Mouse (Mus musculus): ENCODE measurements around the gene Hmgn2. TPM values are rescaled to one million over a fixed set of nuclear protein-coding genes. Genes with fewer than 3 reads are reported as not detected.
"Not testable (repeated sequence)": the region's sequence is repeated elsewhere in the genome, so short reads cannot be mapped to it uniquely, and the experiment has no call there.

The Hmgn2 gene
- total and polyA plus RNA-seq, 3 experiments = 148 to 595 (median 313) TPM

GRCm38 (mm10) chr4:134002246-134002645 is 33.8 kb upstream of the Hmgn2 start:
- TF ChIP-seq TAL1 (conservative IDR thresholded peaks at IDR 0.05; ENCODE audit: low read depth, low read length) = no peak
- TF ChIP-seq POLR2AphosphoS5 (IDR thresholded peaks at IDR 0.05; ENCODE audit: insufficient replicate concordance, low read depth, low read length) = no peak
- no peak for TF ChIP-seq CTCF (IDR thresholded peaks at IDR 0.05; ENCODE audit: low read depth, low read length)
- TF ChIP-seq GATA2 (IDR thresholded peaks at IDR 0.05; ENCODE audit: borderline replicate concordance, low read depth, low read length) = no peak
- no peak for TF ChIP-seq GATA1 (IDR thresholded peaks at IDR 0.05; ENCODE audit: borderline replicate concordance, low read length)
- Histone ChIP-seq H3K9me3 (replicated peaks) (no peaks in the 10 kb centered on the region), H3K4me3 (ENCODE audit: low read depth, low read length) (no peak overlapping the region), H3K27me3 (ENCODE audit: insufficient read depth, low read length) (peaks cover 14% of the 10 kb centered on the region), H3K36me3 (replicated peaks) (peaks cover 20% of the 10 kb centered on the region), H3K4me1 (ENCODE audit: insufficient read depth, low read depth, low read length) (peaks cover 16% of the 10 kb centered on the region)
- DNase-seq (ENCODE audit: low spot score) = no peak
- no peak for ATAC-seq (ENCODE audit: extremely low read depth, insufficient number of reproducible peaks, low FRiP score, poor library complexity, severe bottlenecking)

- ATAC-seq (ENCODE audit: extremely low read depth, insufficient number of reproducible peaks, low FRiP score, poor library complexity, severe bottlenecking) (no peak), DNase-seq (ENCODE audit: low spot score) (no peak)
- H3K4me3 ChIP-seq (ENCODE audit: low read depth, low read length) = no peak overlapping the region
- H3K36me3 ChIP-seq (replicated peaks) = peaks cover 25% of the 10 kb centered on the region
- no peaks in the 10 kb centered on the region for H3K9me3 ChIP-seq (replicated peaks)
- TF ChIP-seq GATA2 (IDR thresholded peaks at IDR 0.05; ENCODE audit: borderline replicate concordance, low read depth, low read length) (no peak), GATA1 (IDR thresholded peaks at IDR 0.05; ENCODE audit: borderline replicate concordance, low read length) (no peak), CTCF (IDR thresholded peaks at IDR 0.05; ENCODE audit: low read depth, low read length) (no peak), POLR2AphosphoS5 (IDR thresholded peaks at IDR 0.05; ENCODE audit: insufficient replicate concordance, low read depth, low read length) (no peak), TAL1 (conservative IDR thresholded peaks at IDR 0.05; ENCODE audit: low read depth, low read length) (no peak)
- H3K4me1 ChIP-seq (ENCODE audit: insufficient read depth, low read depth, low read length) = peaks cover 16% of the 10 kb centered on the region
- peaks cover 14% of the 10 kb centered on the region for H3K27me3 ChIP-seq (ENCODE audit: insufficient read depth, low read length)
These were observed 33.3 kb upstream of the Hmgn2 start for GRCm38 (mm10) chr4:134001710-134002109.

GRCm38 (mm10) chr4:134000466-134001438 is 32.3 kb upstream of the Hmgn2 start, which contains the start of gene Dhdds:
TSS of gene Dhdds (minus strand) at chr4:134000918.
- peaks cover 13% of the 10 kb centered on the region for H3K4me1 ChIP-seq (ENCODE audit: insufficient read depth, low read depth, low read length)
- H3K27me3 ChIP-seq (ENCODE audit: insufficient read depth, low read length) = peaks cover 10% of the 10 kb centered on the region
- peak; percentile 84 for DNase-seq (ENCODE audit: low spot score)
- H3K36me3 ChIP-seq (replicated peaks) = peaks cover 34% of the 10 kb centered on the region
- TF ChIP-seq GATA1 (IDR thresholded peaks at IDR 0.05; ENCODE audit: borderline replicate concordance, low read length) (no peak), POLR2AphosphoS5 (IDR thresholded peaks at IDR 0.05; ENCODE audit: insufficient replicate concordance, low read depth, low read length) (no peak), CTCF (IDR thresholded peaks at IDR 0.05; ENCODE audit: low read depth, low read length) (no peak), GATA2 (IDR thresholded peaks at IDR 0.05; ENCODE audit: borderline replicate concordance, low read depth, low read length) (no peak), TAL1 (conservative IDR thresholded peaks at IDR 0.05; ENCODE audit: low read depth, low read length) (no peak)
- no peaks in the 10 kb centered on the region for H3K9me3 ChIP-seq (replicated peaks)
- peak within 1 kb of the TSS; percentile 77 for H3K4me3 ChIP-seq (ENCODE audit: low read depth, low read length)
- ATAC-seq (ENCODE audit: extremely low read depth, insufficient number of reproducible peaks, low FRiP score, poor library complexity, severe bottlenecking) = peak; percentile 95

GRCm38 (mm10) chr4:133994697-133995096 is 26.2 kb upstream of the Hmgn2 start:
- Histone ChIP-seq H3K4me3 (ENCODE audit: low read depth, low read length) (no peak overlapping the region), H3K36me3 (replicated peaks) (peaks cover 92% of the 10 kb centered on the region), H3K9me3 (replicated peaks) (no peaks in the 10 kb centered on the region), H3K4me1 (ENCODE audit: insufficient read depth, low read depth, low read length) (peaks cover 3% of the 10 kb centered on the region), H3K27me3 (ENCODE audit: insufficient read depth, low read length) (no peaks in the 10 kb centered on the region)
- DNase-seq (ENCODE audit: low spot score) (no peak), ATAC-seq (ENCODE audit: extremely low read depth, insufficient number of reproducible peaks, low FRiP score, poor library complexity, severe bottlenecking) (no peak)
- TF ChIP-seq CTCF (IDR thresholded peaks at IDR 0.05; ENCODE audit: low read depth, low read length) = no peak
- TF ChIP-seq GATA1 (IDR thresholded peaks at IDR 0.05; ENCODE audit: borderline replicate concordance, low read length) = no peak
- TF ChIP-seq GATA2 (IDR thresholded peaks at IDR 0.05; ENCODE audit: borderline replicate concordance, low read depth, low read length) = no peak
- no peak for TF ChIP-seq TAL1 (conservative IDR thresholded peaks at IDR 0.05; ENCODE audit: low read depth, low read length)
- no peak for TF ChIP-seq POLR2AphosphoS5 (IDR thresholded peaks at IDR 0.05; ENCODE audit: insufficient replicate concordance, low read depth, low read length)

- no peak for DNase-seq (ENCODE audit: low spot score)
- Histone ChIP-seq H3K9me3 (replicated peaks) (no peaks in the 10 kb centered on the region), H3K4me3 (ENCODE audit: low read depth, low read length) (no peak overlapping the region), H3K4me1 (ENCODE audit: insufficient read depth, low read depth, low read length) (peaks cover 4% of the 10 kb centered on the region; the same call in 1 of the 2 replicates), H3K36me3 (replicated peaks) (peaks cover 89% of the 10 kb centered on the region), H3K27me3 (ENCODE audit: insufficient read depth, low read length) (no peaks in the 10 kb centered on the region)
- no peak for ATAC-seq (ENCODE audit: extremely low read depth, insufficient number of reproducible peaks, low FRiP score, poor library complexity, severe bottlenecking)
- no peak for TF ChIP-seq GATA1 (IDR thresholded peaks at IDR 0.05; ENCODE audit: borderline replicate concordance, low read length)
These were observed 22.7 kb upstream of the Hmgn2 start for GRCm38 (mm10) chr4:133991087-133991660.

- Histone ChIP-seq H3K36me3 (replicated peaks) (peaks cover 81% of the 10 kb centered on the region), H3K4me3 (ENCODE audit: low read depth, low read length) (no peak overlapping the region), H3K4me1 (ENCODE audit: insufficient read depth, low read depth, low read length) (peaks cover 14% of the 10 kb centered on the region), H3K9me3 (replicated peaks) (no peaks in the 10 kb centered on the region), H3K27me3 (ENCODE audit: insufficient read depth, low read length) (no peaks in the 10 kb centered on the region)
- TF ChIP-seq TAL1 (conservative IDR thresholded peaks at IDR 0.05; ENCODE audit: low read depth, low read length) = no peak
- no peak for TF ChIP-seq GATA1 (IDR thresholded peaks at IDR 0.05; ENCODE audit: borderline replicate concordance, low read length)
- no peak for TF ChIP-seq POLR2AphosphoS5 (IDR thresholded peaks at IDR 0.05; ENCODE audit: insufficient replicate concordance, low read depth, low read length)
- TF ChIP-seq CTCF (IDR thresholded peaks at IDR 0.05; ENCODE audit: low read depth, low read length) = no peak
- no peak for TF ChIP-seq GATA2 (IDR thresholded peaks at IDR 0.05; ENCODE audit: borderline replicate concordance, low read depth, low read length)
- ATAC-seq (ENCODE audit: extremely low read depth, insufficient number of reproducible peaks, low FRiP score, poor library complexity, severe bottlenecking) = no peak
- DNase-seq (ENCODE audit: low spot score) = no peak
These were observed 21.6 kb upstream of the Hmgn2 start for GRCm38 (mm10) chr4:133990035-133990434.

GRCm38 (mm10) chr4:133988289-133988688 is 19.8 kb upstream of the Hmgn2 start:
- Histone ChIP-seq H3K36me3 (replicated peaks) (peaks cover 69% of the 10 kb centered on the region), H3K4me1 (ENCODE audit: insufficient read depth, low read depth, low read length) (peaks cover 24% of the 10 kb centered on the region)
- not testable (repeated sequence) for H3K9me3 ChIP-seq (replicated peaks); DNase-seq (ENCODE audit: low spot score); H3K4me3 ChIP-seq (ENCODE audit: low read depth, low read length); ATAC-seq (ENCODE audit: extremely low read depth, insufficient number of reproducible peaks, low FRiP score, poor library complexity, severe bottlenecking); H3K27me3 ChIP-seq (ENCODE audit: insufficient read depth, low read length)

Data from G1E (cell line).